Mouse (Mus musculus) hematopoietic stem cell, adult 5-6 weeks (primary cell): ENCODE results near the gene Gm10401. TPM values are rescaled to one million over a fixed set of nuclear protein-coding genes. Genes with fewer than 3 reads are reported as not detected.
A peak's percentile ranks its signal among the peaks of the same experiment; 100 is the strongest.

Experiments used
- ATAC-seq, 2 experiments: fragments of 125-278 bp in 1 of 2; replicated peaks in 1 of 2; 2 replicates each; pipeline ENCODE4 v1.8.0; 2016 to 2017; ENCODE audit warnings: inconsistent platforms in 2 of 2, mild to moderate bottlenecking in 2 of 2, moderate number of reproducible peaks in 2 of 2, low read depth in 1 of 2, moderate TSS enrichment in 1 of 2; ENCODE audit not compliant: low FRiP score in 2 of 2, poor library complexity in 2 of 2, severe bottlenecking in 2 of 2, insufficient read depth in 1 of 2, low TSS enrichment in 1 of 2
- total RNA-seq: library from RNA; stranded (forward); fragments of 172-1452, 232-1000 nt; gene quantifications from 2 replicates; pipeline ENCODE4 v1.2.3, GENCODE M21; 2017

Gm10401 gene
- total RNA-seq, 1 experiment from 2014 or later, result not detected

DNA sequence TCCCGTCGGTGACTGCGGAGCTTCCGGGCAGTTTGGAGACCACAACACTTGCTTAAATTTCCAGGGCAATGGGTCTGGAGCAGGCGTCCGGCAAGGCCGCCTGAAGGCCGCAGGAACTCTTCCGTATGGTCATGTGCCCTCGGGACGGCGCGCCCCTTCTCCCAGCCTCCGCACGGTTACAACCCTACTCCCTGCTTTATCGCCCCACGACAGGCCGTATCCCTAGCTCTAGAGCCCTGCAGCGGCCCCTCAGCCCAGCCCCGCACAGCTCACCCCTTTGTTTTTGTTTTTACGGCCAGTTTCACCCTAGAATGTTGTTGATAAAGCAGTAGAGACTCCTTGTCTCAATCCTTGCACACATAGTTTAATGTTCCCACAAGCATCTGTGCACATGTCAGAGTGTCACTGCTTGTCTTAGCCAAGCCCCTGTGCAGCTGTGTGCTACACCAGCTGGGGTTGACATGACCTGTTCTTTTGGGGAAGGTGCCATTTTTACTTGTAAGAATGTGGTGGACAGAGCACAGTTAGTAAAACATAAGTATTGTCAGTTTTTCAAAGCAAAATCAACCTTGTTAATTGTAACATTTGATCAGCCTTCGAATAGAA is 44.2 kb downstream of the Gm10401 start:
- 0 out of 4 replicates have a peak, but pooled peaks of 1 of the 2 experiments have one; percentile 9 for ATAC-seq

DNA sequence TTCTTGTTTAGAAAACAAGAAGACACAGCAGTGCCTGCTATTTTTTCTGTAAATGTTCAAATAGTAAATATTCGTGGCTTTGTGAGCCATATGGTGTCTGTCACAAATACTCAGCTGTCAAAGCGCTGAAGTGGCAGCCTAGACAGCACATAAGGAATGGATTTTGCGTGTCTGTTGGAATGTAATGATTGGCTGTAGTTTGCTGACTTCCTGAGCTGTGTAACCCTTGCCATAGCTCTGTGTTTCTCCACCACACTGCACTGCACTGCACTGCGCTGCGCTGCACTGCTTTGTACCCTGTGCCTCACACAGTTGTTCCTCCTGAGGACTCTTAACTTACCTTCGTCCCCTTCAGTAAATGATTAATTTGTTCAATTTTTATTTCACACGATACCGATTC is 45.5 kb downstream of the Gm10401 start:
- no peak for ATAC-seq

DNA sequence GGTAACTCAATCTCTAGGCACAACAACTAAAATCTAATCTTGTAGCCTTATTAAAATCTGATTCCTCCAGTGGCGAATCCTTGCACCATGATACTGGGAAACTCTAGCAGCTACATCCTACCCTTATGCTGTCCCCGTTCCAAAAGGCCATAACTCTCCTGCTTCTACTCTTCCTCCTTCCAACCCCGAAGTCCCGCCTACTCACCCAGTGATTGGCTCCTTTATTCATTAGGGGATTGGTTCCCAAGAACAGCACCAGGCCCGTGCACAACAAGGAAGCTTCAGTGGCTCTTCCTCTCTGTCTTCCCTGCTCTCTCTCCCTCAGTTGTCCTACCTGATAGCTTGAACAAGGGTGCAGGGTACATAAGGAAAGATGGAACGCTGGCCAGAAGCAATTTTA is 47.3 kb downstream of the Gm10401 start:
- ATAC-seq, result no peak

DNA sequence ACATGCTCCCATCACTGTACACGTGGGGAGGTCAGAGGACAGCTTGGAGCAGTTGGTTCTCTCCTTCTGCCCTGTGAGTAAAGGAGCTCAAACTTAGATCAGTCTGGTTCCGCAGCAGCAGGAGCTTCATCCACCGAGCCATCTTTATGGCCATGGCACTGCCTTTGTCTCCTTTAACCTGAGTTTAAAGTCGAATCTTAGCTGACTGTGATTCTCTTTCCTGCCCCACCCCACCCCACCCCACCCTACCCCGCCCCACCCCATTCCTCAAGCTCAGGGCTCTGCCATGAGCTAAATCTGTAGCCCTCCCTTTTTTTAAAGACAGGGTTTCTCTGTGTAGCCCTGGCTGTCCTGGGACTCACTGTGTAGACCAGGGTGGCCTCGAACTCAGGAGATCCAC is 48.4 kb downstream of the Gm10401 start:
- no peak for ATAC-seq

Other genes starting within 250 kb of the Gm10401 start
- 0.65 TPM in 1 of 2 replicates, not detected in the other for gene 4930519G04Rik, start 244.6 kb downstream of the Gm10401 start, total RNA-seq
- gene Gm9936, start 239.6 kb downstream of the Gm10401 start, total RNA-seq, result not detected in 2 replicates
- 52.4 and 61.4 TPM in 2 replicates for gene Oasl2, start 201.4 kb downstream of the Gm10401 start, total RNA-seq
- gene Oasl1, start 175.1 kb downstream of the Gm10401 start, total RNA-seq, result 3.4 and 5.5 TPM in 2 replicates
- 15.2 and 15.3 TPM in 2 replicates for gene 2210016L21Rik, start 156.1 kb downstream of the Gm10401 start, total RNA-seq
- not detected in 2 replicates for gene Hnf1a, start 127.2 kb downstream of the Gm10401 start, total RNA-seq
- gene Sppl3, start 87.2 kb downstream of the Gm10401 start, total RNA-seq, result 25.6 and 32.0 TPM in 2 replicates
- 15.9 and 18.0 TPM in 2 replicates for gene Acads, start 21.1 kb upstream of the Gm10401 start, total RNA-seq
- 12.8 and 14.2 TPM in 2 replicates for gene Unc119b, start 36.7 kb upstream of the Gm10401 start, total RNA-seq
- gene Mlec, start 59.9 kb upstream of the Gm10401 start, total RNA-seq, result 225 and 241 TPM in 2 replicates
- not detected in 2 replicates for gene Cabp1, start 96.1 kb upstream of the Gm10401 start, total RNA-seq
- gene Pop5, start 137.5 kb upstream of the Gm10401 start, total RNA-seq, result 67.4 and 94.4 TPM in 2 replicates
- 50.7 and 55.9 TPM in 2 replicates for gene Rnf10, start 174.6 kb upstream of the Gm10401 start, total RNA-seq
- gene Coq5, start 181.4 kb upstream of the Gm10401 start, total RNA-seq, result 39.0 and 55.3 TPM in 2 replicates
- 198 and 266 TPM in 2 replicates for gene Dynll1, start 202.7 kb upstream of the Gm10401 start, total RNA-seq
- 82.0 and 105 TPM in 2 replicates for gene Srsf9, start 228.9 kb upstream of the Gm10401 start, total RNA-seq
- 14.1 and 14.3 TPM in 2 replicates for gene Gatc, start 242.9 kb upstream of the Gm10401 start, total RNA-seq
- 8.6 and 9.6 TPM in 2 replicates for gene Triap1, start 242.9 kb upstream of the Gm10401 start, total RNA-seq